Mouse (Mus musculus): ENCODE measurements around the gene Gm9732.
"Not testable (repeated sequence)": the region's sequence is repeated elsewhere in the genome, so short reads cannot be mapped to it uniquely, and the experiment has no call there.

Gene Gm9732

DNA sequence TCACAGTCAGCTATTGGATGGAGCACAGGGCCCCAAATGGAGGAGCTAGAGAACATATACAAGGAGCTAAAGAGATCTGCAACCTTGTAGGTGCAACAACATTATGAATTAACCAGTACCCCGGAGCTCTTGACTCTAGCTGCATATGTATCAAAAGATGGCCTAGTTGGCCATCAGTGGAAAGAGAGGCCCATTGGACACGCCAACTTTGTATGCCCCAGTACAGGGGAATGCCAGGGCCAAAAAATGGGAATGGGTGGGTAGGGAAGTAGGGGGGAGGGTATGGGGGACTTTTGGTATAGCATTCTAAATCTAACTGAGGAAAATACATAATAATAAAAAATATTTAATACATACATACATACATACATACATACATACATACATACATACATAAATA, 78.1 kb downstream of the Gm9732 start:
- not testable (repeated sequence) for DNase-seq (ENCODE audit: low read depth in 1 of 2, low spot score in 2 of 2)
